Mouse (Mus musculus) C2C12 (cell line): Measurements from ENCODE around the gene Glt8d2. TPM values are rescaled to one million over a fixed set of nuclear protein-coding genes. Genes with fewer than 3 reads are reported as not detected.

Experiments
- H3K27me3 ChIP-seq: one replicate; pipeline ENCODE4 v1.6.1; 2011; ENCODE audit not compliant: control insufficient read depth, insufficient read depth, insufficient read length
- H3K36me3 ChIP-seq: one replicate; pipeline ENCODE4 v1.6.1; 2011; ENCODE audit not compliant: control insufficient read depth, insufficient read depth
- H3K4me3 ChIP-seq: one replicate; pipeline ENCODE4 v1.5.1; 2011; ENCODE audit warnings: mild to moderate bottlenecking, control low read depth; ENCODE audit not compliant: poor library complexity, insufficient read depth, severe bottlenecking
- H3K79me2 ChIP-seq: one replicate; pipeline ENCODE4 v1.6.1; 2011; ENCODE audit not compliant: control insufficient read depth, insufficient read depth
- H3K79me3 ChIP-seq: one replicate; pipeline ENCODE4 v1.6.1; 2011; ENCODE audit warnings: low read depth, control low read depth
- H3ac ChIP-seq: one replicate; pipeline ENCODE3; 2011; ENCODE audit warnings: low read depth; ENCODE audit not compliant: control insufficient read depth, insufficient read length
- CEBPB ChIP-seq: IDR thresholded peaks from one replicate; pipeline ENCODE4 v1.6.1; 2011; ENCODE audit warnings: low read depth, mild to moderate bottlenecking, control low read depth, moderate library complexity
- CTCF ChIP-seq: IDR thresholded peaks from one replicate; pipeline ENCODE4 v1.5.1; 2011; ENCODE audit not compliant: control insufficient read depth, insufficient read depth, insufficient read length
- FOSL1 ChIP-seq: IDR thresholded peaks from one replicate; pipeline ENCODE4 v1.8.0; 2011; ENCODE audit warnings: mild to moderate bottlenecking, low read length; ENCODE audit not compliant: poor library complexity, insufficient read depth, severe bottlenecking
- MAX ChIP-seq: IDR thresholded peaks from one replicate; pipeline ENCODE4 v1.6.1; 2011; ENCODE audit warnings: mild to moderate bottlenecking, control low read depth
- MYOD1 ChIP-seq: IDR thresholded peaks from one replicate; pipeline ENCODE4 v1.6.1; 2011; ENCODE audit warnings: low read depth; ENCODE audit not compliant: control insufficient read depth, insufficient read length
- MYOG ChIP-seq: IDR thresholded peaks from one replicate; pipeline ENCODE4 v1.6.1; 2011; ENCODE audit not compliant: control insufficient read depth, insufficient read length; ENCODE audit errors: extremely low read depth
- USF1 ChIP-seq: IDR thresholded peaks from one replicate; pipeline ENCODE4 v1.6.1; 2011; ENCODE audit warnings: low read depth, mild to moderate bottlenecking, control low read depth, moderate library complexity
- polyA plus RNA-seq: library from polyadenylated mRNA; unstranded; fragments of >200 nt; fragmentation: generic; extraction: Trizol; gene quantifications from one replicate; pipeline ENCODE4 v1.2.1, GENCODE M21; 2012; ENCODE audit warnings: missing spikeins

Glt8d2 gene
- polyA plus RNA-seq, 1 experiment, result 2.0 TPM

GRCm38 (mm10) chr10:82670205-82670604 is 20.2 kb downstream of the Glt8d2 start:
- Histone ChIP-seq H3K79me2 (no peaks in the 10 kb centered on the region), H3K4me3 (no peak overlapping the region), H3ac (no peak overlapping the region), H3K27me3 (no peaks in the 10 kb centered on the region), H3K36me3 (no peaks in the 10 kb centered on the region), H3K79me3 (no peaks in the 10 kb centered on the region)
- TF ChIP-seq USF1, result no peak
- no peak for TF ChIP-seq MYOG
- TF ChIP-seq CTCF, result no peak
- no peak for TF ChIP-seq MAX
- no peak for TF ChIP-seq CEBPB
- no peak for TF ChIP-seq MYOD1
- TF ChIP-seq FOSL1, result no peak

DNA sequence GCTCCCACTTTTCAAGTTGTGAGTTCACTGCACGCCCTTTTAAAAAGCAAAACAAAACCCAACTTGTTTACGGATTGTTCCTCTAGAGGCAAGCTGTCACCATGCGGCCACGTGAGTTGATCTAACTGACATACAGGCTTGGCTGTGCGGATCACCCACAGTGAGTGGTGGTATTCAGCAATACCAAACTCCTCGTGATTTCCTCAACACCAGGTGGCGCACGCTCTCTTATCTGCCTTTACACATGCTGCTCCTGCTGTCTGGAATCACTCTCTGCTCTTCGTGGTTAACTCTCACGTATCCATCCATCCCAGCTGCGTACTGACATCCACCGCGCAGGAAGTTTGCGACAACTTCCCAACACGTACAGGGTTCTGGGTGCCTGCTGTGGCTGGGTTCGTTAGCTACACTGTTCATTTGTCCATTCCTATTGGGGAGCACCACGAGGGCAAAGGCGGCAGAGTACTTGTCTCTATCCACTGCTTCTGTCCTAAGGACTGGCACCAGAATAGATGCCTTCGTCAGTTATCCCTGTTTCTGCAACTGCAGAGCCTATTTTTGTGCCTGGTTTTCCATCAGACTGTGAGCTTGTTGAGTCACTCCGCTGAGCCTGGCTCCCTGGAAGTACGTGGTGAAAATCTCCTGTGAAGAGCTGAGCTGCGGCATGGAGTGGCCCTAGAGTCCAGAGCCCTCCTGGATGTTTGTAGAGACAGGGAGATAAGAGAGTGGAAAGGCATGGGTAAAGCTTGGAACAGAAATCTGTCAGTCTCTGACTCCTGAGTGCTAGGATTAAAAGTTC is 23.8 kb downstream of the Glt8d2 start:
- H3K79me2 ChIP-seq, result no peaks in the 10 kb centered on the region
- no peak overlapping the region for H3ac ChIP-seq
- TF ChIP-seq USF1 (peak; percentile 34), MAX (peak; percentile 59), MYOD1 (no peak), CTCF (peak; percentile 55), MYOG (no peak), CEBPB (no peak), FOSL1 (no peak)
- no peaks in the 10 kb centered on the region for H3K27me3 ChIP-seq
- no peaks in the 10 kb centered on the region for H3K36me3 ChIP-seq
- H3K4me3 ChIP-seq, result no peak overlapping the region
- no peaks in the 10 kb centered on the region for H3K79me3 ChIP-seq

GRCm38 (mm10) chr10:82665951-82666350 is 24.5 kb downstream of the Glt8d2 start:
- TF ChIP-seq MYOG, result no peak
- TF ChIP-seq MAX, result no peak
- no peak for TF ChIP-seq CTCF
- TF ChIP-seq USF1, result no peak
- TF ChIP-seq FOSL1, result no peak
- no peak for TF ChIP-seq CEBPB
- TF ChIP-seq MYOD1, result no peak
- no peaks in the 10 kb centered on the region for H3K79me2 ChIP-seq
- no peaks in the 10 kb centered on the region for H3K79me3 ChIP-seq
- H3ac ChIP-seq, result no peak overlapping the region
- no peaks in the 10 kb centered on the region for H3K36me3 ChIP-seq
- no peaks in the 10 kb centered on the region for H3K27me3 ChIP-seq
- no peak overlapping the region for H3K4me3 ChIP-seq

DNA sequence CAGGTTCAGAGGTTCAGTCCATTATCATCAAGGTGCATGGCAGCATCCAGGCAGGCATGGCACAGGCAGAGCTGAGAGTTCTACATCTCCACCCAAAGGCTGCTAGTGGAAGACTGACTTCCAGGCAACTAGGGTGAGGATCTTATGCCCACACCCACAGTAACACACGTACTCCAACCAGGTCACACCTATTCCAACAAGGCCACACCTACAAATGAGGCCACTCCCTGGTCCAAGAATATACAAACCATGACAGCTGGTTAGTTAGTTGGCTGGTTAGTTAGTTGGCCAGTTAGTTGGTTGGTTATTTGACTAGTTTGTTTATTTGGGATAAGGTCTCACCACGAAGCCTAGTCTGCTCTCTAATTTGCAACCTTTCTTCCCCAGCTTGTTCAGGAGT is 27.2 kb downstream of the Glt8d2 start:
- TF ChIP-seq MYOG, result no peak
- no peak for TF ChIP-seq CEBPB
- no peak for TF ChIP-seq MAX
- TF ChIP-seq USF1, result no peak
- TF ChIP-seq MYOD1, result no peak
- TF ChIP-seq CTCF, result no peak
- no peak for TF ChIP-seq FOSL1
- Histone ChIP-seq H3ac (no peak overlapping the region), H3K79me3 (no peaks in the 10 kb centered on the region), H3K27me3 (no peaks in the 10 kb centered on the region), H3K36me3 (no peaks in the 10 kb centered on the region), H3K79me2 (no peaks in the 10 kb centered on the region), H3K4me3 (no peak overlapping the region)

- no peak overlapping the region for H3K4me3 ChIP-seq
- TF ChIP-seq CEBPB, result no peak
- TF ChIP-seq FOSL1, result no peak
- no peak for TF ChIP-seq MAX
- TF ChIP-seq MYOD1, result no peak
- TF ChIP-seq CTCF, result no peak
- no peak for TF ChIP-seq USF1
- TF ChIP-seq MYOG, result no peak
- no peaks in the 10 kb centered on the region for H3K79me3 ChIP-seq
- H3K27me3 ChIP-seq, result no peaks in the 10 kb centered on the region
- no peaks in the 10 kb centered on the region for H3K36me3 ChIP-seq
- H3K79me2 ChIP-seq, result no peaks in the 10 kb centered on the region
- no peak overlapping the region for H3ac ChIP-seq
These were observed 28.0 kb downstream of the Glt8d2 start for GRCm38 (mm10) chr10:82662267-82662990.
